Mouse (Mus musculus) heart, postnatal 0 days (tissue): ENCODE data around the gene Qpct.

Source experiments
- CTCF ChIP-seq: IDR thresholded peaks from 2 replicates; pipeline ENCODE4 v1.5.1; 2016; ENCODE audit warnings: antibody characterized with exemption, control low read depth, low read depth
- EP300 ChIP-seq: IDR thresholded peaks from 2 replicates; pipeline ENCODE4 v1.6.1; 2016; ENCODE audit warnings: antibody characterized with exemption, low read depth

DNA sequence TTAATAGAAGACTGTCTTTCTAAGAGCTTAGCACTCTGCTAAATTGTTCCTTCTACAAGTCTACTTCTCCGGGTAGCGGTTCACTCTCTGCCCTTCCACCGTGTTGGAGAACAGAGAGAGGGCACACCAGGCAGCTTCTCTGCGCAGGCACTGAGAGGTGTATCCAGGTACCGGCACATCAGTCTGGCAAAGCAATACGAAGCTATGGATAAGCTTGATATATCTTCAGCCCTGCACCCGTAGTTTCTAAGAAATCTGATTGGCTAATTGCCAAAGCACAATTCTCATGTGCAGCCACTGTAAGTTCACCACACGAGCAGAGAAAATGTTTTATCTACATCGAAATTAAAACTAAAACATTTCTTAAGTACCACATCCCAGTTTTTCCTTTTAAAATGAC, 33.3 kb upstream of the Qpct start:
- TF ChIP-seq CTCF, result no peak
- TF ChIP-seq EP300, result no peak
